In genomic region chr17:75779770-75780169, GRCm38 (mm10) we compare ENCODE assay signal across 12 mouse cellular contexts.
DNase-seq lines count a peak whose midpoint lies in the region; ATAC-seq and TF ChIP-seq lines count a peak whose summit lies in the region.
"Had no signal": no experiment of that assay in that cellular context is flagged by ENCODE, and none has a peak within 500 bp of the region (broad histone marks: within the 10 kb centered on the region; RNA-seq: fewer than 3 reads in every experiment).

No protein-coding gene starts in this region.

- no peak overlapping the region for H3K4me3 ChIP-seq in intestine, postnatal 0 days (ENCODE audit: low read depth, low read length)
- no peak overlapping the region for H3K4me3 ChIP-seq in intestine, embryonic 16.5 days (ENCODE audit: low read length)
- H3K4me3 ChIP-seq: hindbrain, embryonic 13.5 days; neural tube, embryonic 15.5 days had no signal

- no peak overlapping the region for H3K27ac ChIP-seq in intestine, postnatal 0 days (ENCODE audit: low read depth, low read length)
- H3K27ac ChIP-seq in intestine, embryonic 16.5 days (ENCODE audit: low read length), result no peak overlapping the region
- H3K27ac ChIP-seq: hindbrain, embryonic 13.5 days; neural tube, embryonic 15.5 days had no signal

- H3K9me3 ChIP-seq in intestine, postnatal 0 days (ENCODE audit: control insufficient read depth), result no peaks in the 10 kb centered on the region
- no peaks in the 10 kb centered on the region for H3K9me3 ChIP-seq in intestine, embryonic 16.5 days (ENCODE audit: control insufficient read depth, low read length)
- H3K9me3 ChIP-seq: hindbrain, embryonic 13.5 days; neural tube, embryonic 15.5 days had no signal

- TF ChIP-seq CTCF in intestine, postnatal 0 days (IDR thresholded peaks at IDR 0.05; ENCODE audit: low read depth), result peak; percentile 58

- no peak overlapping the region for H3K4me2 ChIP-seq in intestine, postnatal 0 days (replicated peaks; ENCODE audit: low read depth)
- H3K4me2 ChIP-seq in intestine, embryonic 16.5 days (ENCODE audit: low read depth, low read length), result no peak overlapping the region
- H3K4me2 ChIP-seq: hindbrain, embryonic 13.5 days; neural tube, embryonic 15.5 days had no signal

- no peaks in the 10 kb centered on the region for H3K36me3 ChIP-seq in intestine, postnatal 0 days (ENCODE audit: control insufficient read depth, insufficient read depth)
- no peaks in the 10 kb centered on the region for H3K36me3 ChIP-seq in intestine, embryonic 16.5 days (ENCODE audit: control insufficient read depth, insufficient read depth, low read length)
- H3K36me3 ChIP-seq: hindbrain, embryonic 13.5 days; neural tube, embryonic 15.5 days had no signal

- 39% methylated on average over 2 of the region's 2 CpGs for WGBS in intestine, postnatal 0 days
- 37% methylated on average over 2 of the region's 2 CpGs for WGBS in intestine, embryonic 16.5 days

- peak; percentile 44 for DNase-seq in retina, embryonic 14.5 days (ENCODE audit: low spot score)
- no peak for DNase-seq in retina, postnatal 1 day
- peak; percentile 0 for DNase-seq in c-Kit-positive CD71-negative TER-119-negative erythroid progenitor cells, embryonic 14.5 days (ENCODE audit: low read depth)
- DNase-seq in spleen, postnatal 14 days (ENCODE audit: low spot score in 2 of 2), result no peak
- no peak for DNase-seq in kidney, adult 9 months
- DNase-seq: layer of hippocampus, adult 9-11 months; lung, postnatal 36 days had no signal

- no peaks in the 10 kb centered on the region for H3K27me3 ChIP-seq in intestine, postnatal 0 days (replicated peaks; ENCODE audit: control insufficient read depth, insufficient read depth, low read length)
- H3K27me3 ChIP-seq in intestine, embryonic 16.5 days (replicated peaks; ENCODE audit: control insufficient read depth, insufficient read depth, low read length), result no peaks in the 10 kb centered on the region
- H3K27me3 ChIP-seq: hindbrain, embryonic 13.5 days; neural tube, embryonic 15.5 days had no signal

- no peaks in the 10 kb centered on the region for H3K4me1 ChIP-seq in intestine, postnatal 0 days (replicated peaks; ENCODE audit: control insufficient read depth, insufficient read depth, low read length)
- no peaks in the 10 kb centered on the region; the same call in 1 of the 2 replicates for H3K4me1 ChIP-seq in intestine, embryonic 16.5 days (ENCODE audit: control insufficient read depth, insufficient read depth, low read length)
- H3K4me1 ChIP-seq: hindbrain, embryonic 13.5 days; neural tube, embryonic 15.5 days had no signal

- ATAC-seq in intestine, postnatal 0 days, result no peak
- no peak for ATAC-seq in intestine, embryonic 16.5 days
- ATAC-seq in megakaryocyte progenitor cell, adult 5-6 weeks (replicated peaks; ENCODE audit: poor library complexity), result peak; percentile 39; the same call in 1 of the 2 replicates

- H3K9ac ChIP-seq in intestine, postnatal 0 days (ENCODE audit: low read depth, low read length), result no peak overlapping the region
- no peak overlapping the region for H3K9ac ChIP-seq in intestine, embryonic 16.5 days (ENCODE audit: low read depth, low read length)
- H3K9ac ChIP-seq: hindbrain, embryonic 13.5 days; neural tube, embryonic 15.5 days had no signal

Comparison
In these comparisons a context has a peak if more than half of its experiments do, and no peak if none do; other contexts are left out.
1. DNase-seq: peak in retina, embryonic 14.5 days (single experiment) and c-Kit-positive CD71-negative TER-119-negative erythroid progenitor cells, embryonic 14.5 days (single experiment); none in retina, postnatal 1 day (single experiment), spleen, postnatal 14 days (0 of 2) and kidney, adult 9 months (single experiment).